Mouse (Mus musculus) large intestine, adult 2 months (tissue): ENCODE results near the gene Dis3l2. TPM values are rescaled to one million over a fixed set of nuclear protein-coding genes. Genes with fewer than 3 reads are reported as not detected.

Source experiments
- DNase-seq: peaks from one replicate; pipeline ENCODE4 v3.0.0-alpha.2; 2012; ENCODE audit warnings: low read depth, low spot score
- WGBS: fragments of 180-500 bp; shearing (Covaris S2); methylation state at CpG from one replicate; pipeline ENCODE4 v1.1.7; 2018; 5-methylcytosine and 5-hydroxymethylcytosine counted together
- polyA plus RNA-seq: library from polyadenylated mRNA; depleted of rRNA; stranded (reverse); fragments of >200 nt; gene quantifications from 2 replicates; pipeline ENCODE4 v1.2.3, GENCODE M21; 2012; rRNA removed

Gene Dis3l2
- polyA plus RNA-seq, 1 experiment = 9.0 TPM

DNA sequence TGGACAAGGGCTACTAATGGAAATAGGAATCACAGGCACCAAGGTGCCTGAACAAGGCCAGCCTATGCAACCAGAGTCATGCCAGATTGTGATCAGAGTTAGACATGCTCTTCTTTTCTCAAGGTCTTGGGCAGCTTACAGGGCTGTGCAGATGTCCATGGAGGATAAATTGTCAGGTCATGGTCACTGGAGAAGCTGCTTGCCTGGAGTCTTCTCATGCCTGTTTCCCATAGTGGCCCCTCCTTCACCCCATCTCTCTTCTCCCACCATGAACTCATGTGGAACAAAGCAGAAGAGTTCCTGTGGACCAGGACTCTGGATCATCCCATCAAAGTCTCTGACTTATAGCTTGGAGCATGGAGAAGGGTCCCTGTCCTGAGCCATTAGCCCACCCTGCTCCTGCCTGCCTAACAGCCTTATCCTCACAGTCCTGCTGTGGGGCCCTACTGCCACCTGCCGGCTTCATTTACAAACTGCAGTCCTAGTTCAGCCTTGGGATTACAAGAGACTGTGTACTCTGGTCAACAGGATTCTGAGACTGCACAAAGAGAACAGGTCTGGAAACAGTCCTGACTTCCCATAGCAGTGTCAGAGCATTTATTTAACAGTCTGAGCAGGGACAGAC lies 338.3 kb downstream of the Dis3l2 start:
- 3% methylated on average over 1 of the region's 1 CpGs for WGBS

DNA sequence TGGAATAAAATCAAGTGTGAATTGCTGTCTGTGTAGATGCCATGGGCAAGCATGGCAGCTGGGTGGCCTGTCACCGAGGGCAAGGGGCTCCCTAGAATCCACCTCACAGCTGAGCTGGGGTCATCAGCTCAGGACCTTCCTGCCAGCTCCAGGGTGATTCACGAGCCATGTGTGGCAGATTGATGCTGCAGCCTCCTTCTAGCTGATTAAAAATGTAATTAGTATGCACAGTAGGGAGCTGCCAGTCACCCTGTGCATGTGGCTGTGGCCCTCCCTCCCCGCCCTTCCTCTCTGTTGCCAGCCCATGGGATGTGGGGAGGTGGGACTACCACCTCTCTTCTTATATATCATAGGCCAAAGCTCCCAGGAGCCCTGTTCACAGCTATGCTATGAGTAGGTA lies 346.5 kb downstream of the Dis3l2 start:
- WGBS = 92% methylated on average over 3 of the region's 3 CpGs
- no peak for DNase-seq

More for the DNA sequence above, 338.3 kb downstream of the Dis3l2 start:
- DNase-seq = peak; percentile 24

DNA sequence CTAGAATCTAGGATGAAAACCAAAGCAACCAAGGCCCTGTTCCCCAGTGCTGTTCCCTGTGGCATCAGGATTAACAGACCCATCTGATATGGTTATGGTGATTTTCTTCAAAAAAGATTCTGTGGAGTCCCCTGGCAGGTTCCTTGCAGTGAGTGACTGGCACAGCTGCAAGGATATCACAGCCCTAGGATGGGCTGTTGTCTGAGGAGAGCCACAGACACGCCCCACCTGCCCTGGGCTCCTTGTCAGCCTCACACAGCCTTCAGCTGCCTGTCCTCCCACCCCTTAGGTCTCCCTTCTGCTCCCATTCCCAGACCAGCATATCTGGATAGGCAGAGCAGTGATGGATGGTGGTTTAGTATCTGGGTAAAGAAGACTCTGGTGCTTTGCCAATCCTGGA lies 347.1 kb downstream of the Dis3l2 start:
- DNase-seq = no peak
- 88% methylated on average over 1 of the region's 1 CpGs for WGBS

DNA sequence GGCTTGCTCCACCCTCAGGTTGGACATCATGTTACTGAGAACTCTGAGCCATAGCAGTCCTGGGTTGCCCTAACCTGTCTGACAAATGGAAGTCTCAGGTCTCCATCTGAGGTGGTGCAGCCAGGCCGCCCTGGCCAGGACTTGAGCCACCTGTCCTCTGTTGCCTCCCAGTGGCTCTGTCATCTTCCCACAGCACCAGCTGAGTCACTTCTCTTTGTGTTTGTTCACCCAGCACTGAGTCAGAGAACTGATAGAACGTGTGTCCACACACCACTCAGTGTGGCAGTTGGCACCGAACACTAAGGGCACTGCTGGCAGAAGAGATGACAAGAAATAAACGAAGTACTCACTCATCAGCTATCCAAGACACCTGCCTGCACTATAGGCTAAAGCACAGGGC lies 347.8 kb downstream of the Dis3l2 start:
- WGBS = 63% methylated on average over 4 of the region's 4 CpGs
- DNase-seq = no peak

DNA sequence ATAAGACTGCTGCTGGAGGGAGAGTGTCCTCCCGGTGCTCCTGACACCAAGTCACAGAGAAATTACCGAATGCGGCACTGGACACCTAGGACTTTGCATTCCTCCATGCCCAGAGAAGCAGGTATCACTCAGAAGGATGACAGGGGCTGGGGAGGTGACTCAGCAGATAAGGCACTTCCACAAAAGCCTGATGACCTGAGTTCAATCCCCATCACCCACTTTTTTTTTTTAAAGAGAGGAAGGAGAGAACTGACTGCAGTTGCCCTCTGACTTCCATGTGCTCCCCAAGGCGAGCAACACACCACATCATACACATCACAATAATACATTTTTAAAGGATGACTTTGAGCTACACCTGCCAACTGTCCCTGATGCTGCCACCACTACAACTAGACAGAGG lies 353.5 kb downstream of the Dis3l2 start:
- no peak for DNase-seq
- 76% methylated on average over 4 of the region's 4 CpGs for WGBS

DNA sequence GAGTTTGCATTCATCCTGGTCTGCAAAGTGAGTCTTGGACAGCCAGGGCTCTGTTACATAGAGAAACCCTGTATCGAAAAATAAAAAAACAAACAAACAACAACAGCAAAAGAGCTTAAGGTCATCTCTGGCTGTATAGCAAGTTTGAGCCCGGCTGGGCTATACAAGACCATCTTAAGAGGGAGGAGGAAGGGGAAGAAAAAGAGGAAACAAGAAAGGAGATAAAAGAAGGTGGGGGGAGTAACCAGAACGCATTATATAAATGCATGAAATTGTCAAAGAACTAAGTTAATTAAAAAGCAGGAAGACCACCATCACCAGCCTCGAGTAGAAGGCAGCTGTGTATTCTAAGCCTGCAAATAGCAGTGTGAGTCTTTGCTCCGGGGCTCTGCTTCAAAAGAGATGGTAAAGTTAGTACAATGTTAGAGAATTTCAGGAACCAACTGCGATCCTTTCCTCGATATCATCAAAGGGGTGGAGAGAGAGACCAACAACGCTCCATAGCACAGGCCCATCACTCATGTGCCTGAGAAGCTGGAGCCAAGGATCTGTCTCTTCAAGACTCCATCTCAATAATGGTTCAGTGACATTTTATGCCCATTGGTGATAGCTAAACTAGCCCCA lies 355.5 kb downstream of the Dis3l2 start:
- 79% methylated on average over 8 of the region's 8 CpGs for WGBS
- DNase-seq = no peak

DNA sequence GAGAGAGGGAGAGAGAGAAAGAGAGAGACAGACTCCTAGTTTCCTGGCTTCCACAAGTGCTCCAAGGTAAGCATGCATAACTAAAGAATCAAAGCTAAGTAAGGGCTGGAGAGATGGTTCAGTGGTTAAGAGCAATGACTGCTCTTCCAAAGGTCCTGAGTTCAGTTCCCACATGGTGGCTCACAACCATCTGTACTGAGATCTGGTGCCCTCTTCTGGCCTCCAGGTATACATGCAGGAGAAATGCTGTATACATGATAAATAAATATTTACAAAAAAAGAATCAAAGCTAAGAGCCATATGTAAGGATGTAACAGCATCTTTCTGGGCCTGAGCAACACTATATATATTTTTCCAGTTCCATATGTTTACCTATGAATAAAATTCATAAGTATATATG lies 357.3 kb downstream of the Dis3l2 start:
- no peak for DNase-seq

DNA sequence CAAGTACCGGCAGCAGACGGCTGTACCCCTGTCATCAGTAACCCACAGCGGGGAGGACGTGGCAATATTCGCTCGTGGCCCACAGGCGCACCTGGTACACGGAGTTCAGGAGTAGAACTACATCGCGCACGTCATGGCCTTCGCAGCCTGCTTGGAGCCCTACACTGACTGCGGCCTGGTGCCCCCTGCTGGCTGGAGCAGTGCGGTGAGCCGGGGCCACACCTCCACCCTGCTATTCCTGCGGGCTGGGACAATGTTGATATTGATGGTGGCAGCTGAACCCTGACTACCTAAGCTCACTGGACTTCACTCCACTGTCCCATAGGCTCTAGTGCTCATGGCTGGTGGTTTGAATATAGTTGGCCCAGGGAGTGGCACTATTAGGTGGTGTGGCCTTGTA lies 367.1 kb downstream of the Dis3l2 start:
- 50% methylated on average over 16 of the region's 16 CpGs for WGBS
- no peak for DNase-seq

DNA sequence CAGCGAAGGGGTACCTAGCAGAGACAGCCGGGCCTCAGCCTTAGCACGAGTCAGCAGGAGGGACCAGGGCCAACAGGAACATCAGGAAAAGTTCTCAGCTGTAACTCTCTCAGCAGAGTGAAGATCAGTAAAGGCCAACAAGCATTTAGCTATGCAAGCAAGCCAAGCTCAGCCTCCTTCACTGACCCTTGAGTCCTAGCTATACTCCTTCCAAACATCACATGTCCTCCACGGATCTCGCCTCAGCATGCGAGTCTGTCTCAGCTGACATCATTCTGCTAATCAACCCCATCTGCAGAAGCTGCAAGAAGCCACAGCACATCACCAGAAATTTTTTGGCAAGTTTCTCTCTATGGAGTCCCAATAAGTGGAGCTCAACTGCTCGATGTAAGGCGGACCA lies 370.2 kb downstream of the Dis3l2 start:
- DNase-seq = no peak
- 83% methylated on average over 8 of the region's 8 CpGs for WGBS

DNA sequence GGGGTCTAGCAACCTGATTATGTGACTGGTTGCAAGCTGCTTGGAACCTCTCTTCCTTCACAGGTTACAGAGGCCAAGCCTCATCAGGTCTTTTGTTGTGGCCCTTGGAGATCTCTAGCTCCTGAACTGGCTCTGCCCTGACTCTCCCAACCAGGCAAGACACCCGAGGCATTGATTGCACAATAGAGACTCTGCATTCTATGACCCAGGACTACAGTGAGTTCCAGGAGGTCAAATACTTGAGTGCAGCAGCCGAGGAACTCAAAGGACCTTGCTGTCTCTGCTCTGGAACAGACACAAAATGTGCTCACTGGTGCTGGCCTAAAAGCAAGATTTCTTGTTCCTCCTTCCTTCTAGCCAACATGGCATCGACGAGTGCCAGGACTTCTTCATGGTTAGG lies 382.6 kb downstream of the Dis3l2 start:
- 30% methylated on average over 4 of the region's 4 CpGs for WGBS
- no peak for DNase-seq

DNA sequence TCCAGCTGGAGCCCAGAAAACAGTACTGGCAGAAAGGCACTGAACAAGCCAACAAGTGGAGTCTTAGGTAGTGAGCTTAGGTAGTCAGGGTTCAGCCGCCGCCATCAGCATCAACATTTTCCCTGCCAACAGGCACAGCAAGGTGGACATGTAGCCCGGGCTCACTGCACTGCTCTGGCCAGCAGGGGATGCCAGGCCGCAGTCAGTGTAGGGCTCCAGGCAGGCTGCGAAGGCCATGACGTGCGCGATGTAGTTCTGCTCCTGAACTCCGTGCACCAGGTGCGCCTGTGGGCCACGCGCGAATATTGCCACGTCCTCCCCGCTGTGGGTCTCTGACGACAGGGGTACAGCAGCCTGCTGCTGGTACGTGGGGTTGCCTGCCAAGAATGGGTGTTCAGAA lies 383.4 kb downstream of the Dis3l2 start:
- WGBS = 80% methylated on average over 17 of the region's 17 CpGs

DNA sequence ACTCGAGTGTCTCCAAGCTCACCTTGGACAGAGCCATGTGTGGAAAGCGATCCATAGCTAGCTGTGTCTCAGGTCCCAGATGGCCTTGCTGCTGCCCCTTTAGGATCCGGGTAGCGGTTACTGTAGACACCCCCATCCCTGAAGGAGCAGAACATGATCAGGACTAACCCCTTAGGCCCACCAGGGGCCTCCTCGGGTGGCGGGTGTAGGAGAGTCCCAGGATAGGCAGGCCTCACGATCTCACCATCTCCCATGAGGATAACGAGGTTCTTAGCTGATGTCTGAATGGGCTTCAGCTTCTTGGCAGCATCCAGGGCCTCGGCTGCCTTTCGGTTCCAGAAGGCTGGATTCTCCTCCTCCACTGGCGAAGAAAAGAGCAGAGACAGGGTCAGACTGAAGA lies 385.6 kb downstream of the Dis3l2 start:
- WGBS = 90% methylated on average over 11 of the region's 11 CpGs
- DNase-seq = no peak

More for the DNA sequence above, 383.4 kb downstream of the Dis3l2 start:
- DNase-seq = no peak

DNA sequence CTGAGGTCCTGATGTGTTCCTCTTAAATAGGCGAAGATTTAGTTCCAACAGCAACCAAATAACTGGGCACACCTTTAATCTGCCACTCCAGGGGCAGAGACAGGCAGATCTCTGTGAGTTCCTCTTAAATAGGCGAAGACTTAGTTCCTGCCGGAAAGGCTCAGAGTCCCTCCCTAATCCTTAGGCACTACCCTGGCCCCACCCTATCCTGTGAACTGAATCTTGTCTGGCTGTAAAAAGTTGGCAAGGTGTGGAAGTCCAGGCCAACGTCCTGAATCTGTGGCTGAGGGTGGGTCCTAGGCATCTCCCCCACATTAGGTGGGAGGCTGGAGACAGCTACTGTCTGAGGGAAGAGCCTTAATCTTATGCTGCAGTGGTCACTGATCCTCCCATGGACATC lies 386.2 kb downstream of the Dis3l2 start, which contains the start of gene Alppl2:
Alppl2 (minus strand) TSS at position 101 of the 400 bp plus-strand sequence.
- 48% methylated on average over 4 of the region's 4 CpGs for WGBS
- DNase-seq = no peak

DNA sequence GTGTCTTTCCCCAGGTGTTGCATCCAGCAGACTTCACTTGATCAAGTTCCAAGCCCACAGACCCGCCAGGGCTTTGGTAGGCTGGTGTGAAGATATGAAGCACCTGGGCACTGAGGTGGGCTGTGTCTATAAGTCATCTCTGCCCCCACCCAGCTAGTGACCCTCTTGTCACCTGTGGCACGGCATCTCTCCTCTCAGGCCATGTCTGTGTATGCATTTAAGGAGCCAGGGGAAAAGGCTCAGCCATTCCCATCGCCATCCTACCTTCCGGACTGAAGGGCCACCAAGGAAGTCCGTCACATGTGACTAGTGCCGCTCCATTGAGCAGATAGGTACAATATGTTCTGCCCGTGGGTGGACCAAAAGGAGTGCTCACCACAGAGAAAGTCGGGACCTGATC lies 392.0 kb downstream of the Dis3l2 start:
- DNase-seq = no peak
- 72% methylated on average over 8 of the region's 8 CpGs for WGBS

DNA sequence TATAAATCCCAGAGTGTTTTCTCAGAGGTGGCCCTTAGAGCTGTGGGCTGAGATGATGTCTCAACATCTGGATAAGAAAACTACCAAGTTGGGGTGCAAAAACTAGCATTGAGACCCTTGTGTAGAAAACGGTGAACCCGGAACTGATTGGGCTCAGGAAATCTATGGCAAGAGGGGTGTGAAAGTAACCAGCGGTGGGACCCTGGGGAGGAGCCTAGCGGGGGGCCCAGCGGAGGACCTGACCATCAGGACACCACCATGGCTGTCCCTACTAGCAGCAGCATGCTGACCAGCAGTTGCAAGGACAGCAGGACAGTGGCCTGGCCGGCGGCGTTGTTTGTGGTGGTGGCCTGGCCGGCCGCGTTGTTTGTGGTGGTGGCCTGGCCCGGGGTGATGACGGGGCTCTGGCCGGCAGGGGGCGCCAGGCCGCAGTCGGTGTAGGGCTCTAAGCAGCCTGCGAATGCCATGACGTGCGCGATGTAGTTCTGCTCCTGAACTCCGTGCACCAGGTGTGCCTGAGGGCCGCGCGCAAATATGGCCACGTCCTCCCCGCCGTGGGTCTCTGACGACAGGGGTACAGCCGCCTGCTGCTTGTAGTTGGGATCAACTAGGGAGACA lies 394.9 kb downstream of the Dis3l2 start:
- WGBS = 15% methylated on average over 30 of the region's 30 CpGs

More for the DNA sequence above, 394.9 kb downstream of the Dis3l2 start:
- peak; percentile 6 for DNase-seq

Other genes with a start within 250 kb of the Dis3l2 start
- 713 and 836 TPM in 2 replicates for gene Ptma, start 177.1 kb upstream of the Dis3l2 start, polyA plus RNA-seq
- 13.8 and 15.2 TPM in 2 replicates for gene Pde6d, start 121.2 kb upstream of the Dis3l2 start, polyA plus RNA-seq
- gene Cops7b, start 120.9 kb upstream of the Dis3l2 start, polyA plus RNA-seq = 26.6 and 27.9 TPM in 2 replicates
- gene Nppc, start 33.2 kb upstream of the Dis3l2 start, polyA plus RNA-seq = 0.36 TPM in 1 of 2 replicates, not detected in the other